In the genomic region with DNA sequence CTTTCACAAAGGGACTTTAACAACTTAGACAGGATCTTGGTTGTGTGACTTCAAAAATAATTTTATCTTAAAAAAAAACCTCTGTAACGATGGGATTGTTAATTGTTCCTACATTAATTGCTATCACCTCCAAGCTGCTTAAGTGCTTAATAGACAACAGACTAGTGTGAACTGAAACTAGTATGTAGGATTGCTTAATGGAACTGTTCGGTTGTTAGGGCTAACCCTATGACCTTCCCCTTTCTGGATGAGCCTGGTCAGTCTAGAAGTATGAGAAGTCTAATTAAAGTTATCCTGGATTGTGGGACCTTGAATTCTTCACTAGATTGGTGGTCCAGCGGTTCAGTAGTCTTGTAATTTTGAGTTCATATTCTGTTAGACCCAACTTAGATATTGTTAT, we compare ENCODE assay signal across 9 mouse cellular contexts. TPM values are rescaled to one million over a fixed set of nuclear protein-coding genes. Genes with fewer than 3 reads are reported as not detected.
A peak's percentile ranks its signal among the peaks of the same experiment; 100 is the strongest.
DNase-seq lines count a peak whose midpoint lies in the region; ATAC-seq and TF ChIP-seq lines count a peak whose summit lies in the region.
"Had no signal": no experiment of that assay in that cellular context is flagged by ENCODE, and none has a peak within 500 bp of the region (broad histone marks: within the 10 kb centered on the region; RNA-seq: fewer than 3 reads in every experiment).

No protein-coding gene starts in this region.

- peak overlapping the region; percentile 100 for H3K4me3 ChIP-seq in forebrain, embryonic 10.5 days
- no peak overlapping the region; the same call in 1 of the 2 replicates for H3K4me3 ChIP-seq in forebrain, embryonic 11.5 days (ENCODE audit: low read depth, low read length)
- H3K4me3 ChIP-seq in lung, postnatal 0 days (ENCODE audit: low read depth, low read length) = peak overlapping the region; percentile 97; the same call in 1 of the 2 replicates
- H3K4me3 ChIP-seq in liver, embryonic 14.5 days (ENCODE audit: insufficient read depth in 1 of 2, low read depth in 2 of 2, low read length in 2 of 2) = peak overlapping the region; percentile 83 to 93
- H3K4me3 ChIP-seq in stomach, postnatal 0 days (ENCODE audit: low read depth, low read length) = no peak overlapping the region

- 89% methylated on average over 3 of the region's 3 CpGs for WGBS in forebrain, embryonic 10.5 days
- WGBS in forebrain, embryonic 11.5 days = 89% methylated on average over 3 of the region's 3 CpGs
- WGBS in lung, postnatal 0 days = 78% methylated on average over 3 of the region's 3 CpGs
- 66% methylated on average over 3 of the region's 3 CpGs for WGBS in liver, embryonic 14.5 days (ENCODE audit: insufficient replicate concordance)
- 69% methylated on average over 3 of the region's 3 CpGs for WGBS in stomach, postnatal 0 days

- H3K4me1 ChIP-seq in forebrain, embryonic 10.5 days = peaks cover 23% of the 10 kb centered on the region
- peaks cover 12% of the 10 kb centered on the region; the same call in 1 of the 2 replicates for H3K4me1 ChIP-seq in forebrain, embryonic 11.5 days (replicated peaks; ENCODE audit: control insufficient read depth, insufficient read depth, low read length)
- H3K4me1 ChIP-seq in lung, postnatal 0 days (ENCODE audit: insufficient read depth, low read depth, low read length) = peaks cover 10% of the 10 kb centered on the region; the same call in 1 of the 2 replicates
- H3K4me1 ChIP-seq in liver, embryonic 14.5 days (replicated peaks; ENCODE audit: control insufficient read depth in 2 of 2, insufficient read depth in 2 of 2, low read length in 1 of 2) = peaks cover 36 to 42% of the 10 kb centered on the region in 2 experiments
- peaks cover 4% of the 10 kb centered on the region for H3K4me1 ChIP-seq in stomach, postnatal 0 days (replicated peaks; ENCODE audit: control insufficient read depth, insufficient read depth)

- H3K9ac ChIP-seq in forebrain, embryonic 11.5 days (ENCODE audit: low read length) = no peak overlapping the region
- peak overlapping the region; percentile 93 for H3K9ac ChIP-seq in lung, postnatal 0 days (replicated peaks; ENCODE audit: low read depth)
- peak overlapping the region; percentile 92 for H3K9ac ChIP-seq in liver, embryonic 14.5 days (replicated peaks)
- H3K9ac ChIP-seq in stomach, postnatal 0 days (ENCODE audit: low read length) = peak overlapping the region; percentile 99; the same call in 1 of the 2 replicates

- TF ChIP-seq EP300 in lung, postnatal 0 days (IDR thresholded peaks at IDR 0.05) = no peak
- TF ChIP-seq EP300 in liver, embryonic 14.5 days (IDR thresholded peaks at IDR 0.05; ENCODE audit: low read depth) = no peak
- no peak for TF ChIP-seq EP300 in stomach, postnatal 0 days (optimal IDR thresholded peaks at IDR 0.05)

- no peaks in the 10 kb centered on the region for H3K9me3 ChIP-seq in forebrain, embryonic 10.5 days
- no peaks in the 10 kb centered on the region for H3K9me3 ChIP-seq in forebrain, embryonic 11.5 days (ENCODE audit: control insufficient read depth, low read length)
- no peaks in the 10 kb centered on the region for H3K9me3 ChIP-seq in lung, postnatal 0 days (ENCODE audit: low read length)
- H3K9me3 ChIP-seq in liver, embryonic 14.5 days (ENCODE audit: control insufficient read depth, low read length) = no peaks in the 10 kb centered on the region
- no peaks in the 10 kb centered on the region for H3K9me3 ChIP-seq in stomach, postnatal 0 days (ENCODE audit: control insufficient read depth, low read length)

- no peak for ATAC-seq in forebrain, embryonic 11.5 days (replicated peaks; ENCODE audit: low FRiP score)
- ATAC-seq in lung, postnatal 0 days = no peak
- no peak for ATAC-seq in liver, embryonic 14.5 days (ENCODE audit: insufficient read depth)
- no peak for ATAC-seq in stomach, postnatal 0 days (ENCODE audit: low FRiP score, low TSS enrichment)

- TF ChIP-seq CTCF in lung, postnatal 0 days (IDR thresholded peaks at IDR 0.05) = no peak
- no peak for TF ChIP-seq CTCF in liver, embryonic 14.5 days (IDR thresholded peaks at IDR 0.05; ENCODE audit: low read depth)
- TF ChIP-seq CTCF in stomach, postnatal 0 days (IDR thresholded peaks at IDR 0.05; ENCODE audit: low read depth) = no peak

- H3K27ac ChIP-seq in forebrain, embryonic 10.5 days = no peak overlapping the region
- H3K27ac ChIP-seq in forebrain, embryonic 11.5 days (ENCODE audit: low read depth, low read length) = no peak overlapping the region
- H3K27ac ChIP-seq in lung, postnatal 0 days (ENCODE audit: low read length) = no peak overlapping the region
- no peak overlapping the region for H3K27ac ChIP-seq in liver, embryonic 14.5 days
- H3K27ac ChIP-seq in stomach, postnatal 0 days (replicated peaks) = no peak overlapping the region

- H3K36me3 ChIP-seq in forebrain, embryonic 10.5 days (replicated peaks) = peaks cover 7% of the 10 kb centered on the region
- no peaks in the 10 kb centered on the region for H3K36me3 ChIP-seq in forebrain, embryonic 11.5 days (ENCODE audit: control insufficient read depth, insufficient read depth, low read length)
- H3K36me3 ChIP-seq in lung, postnatal 0 days (ENCODE audit: insufficient read depth, low read length) = no peaks in the 10 kb centered on the region
- H3K36me3 ChIP-seq in liver, embryonic 14.5 days (replicated peaks; ENCODE audit: control insufficient read depth, insufficient read depth, low read depth) = peaks cover 4% of the 10 kb centered on the region
- no peaks in the 10 kb centered on the region for H3K36me3 ChIP-seq in stomach, postnatal 0 days (ENCODE audit: control insufficient read depth, insufficient read depth, low read length)

- H3K4me2 ChIP-seq in forebrain, embryonic 11.5 days (ENCODE audit: low read depth, low read length, severe bottlenecking) = no peak overlapping the region
- H3K4me2 ChIP-seq in lung, postnatal 0 days (replicated peaks; ENCODE audit: low read depth, low read length) = peak overlapping the region; percentile 82
- peak overlapping the region; percentile 86 for H3K4me2 ChIP-seq in liver, embryonic 14.5 days (ENCODE audit: low read depth)
- H3K4me2 ChIP-seq in stomach, postnatal 0 days (replicated peaks; ENCODE audit: low read depth) = 0 out of 2 replicates have a peak overlapping the region, but pooled peaks have one; percentile 75

- H3K27me3 ChIP-seq in forebrain, embryonic 10.5 days (ENCODE audit: poor library complexity, severe bottlenecking) = no peaks in the 10 kb centered on the region
- H3K27me3 ChIP-seq in forebrain, embryonic 11.5 days (ENCODE audit: control insufficient read depth, insufficient read depth, low read length) = no peaks in the 10 kb centered on the region
- no peaks in the 10 kb centered on the region for H3K27me3 ChIP-seq in lung, postnatal 0 days (replicated peaks; ENCODE audit: insufficient read depth, low read length)
- H3K27me3 ChIP-seq in liver, embryonic 14.5 days (ENCODE audit: control insufficient read depth, insufficient read depth, low read length) = no peaks in the 10 kb centered on the region
- H3K27me3 ChIP-seq in stomach, postnatal 0 days (ENCODE audit: control insufficient read depth, insufficient read depth, low read length) = no peaks in the 10 kb centered on the region

- DNase-seq in forebrain, embryonic 10.5 days (ENCODE audit: extremely low spot score, low spot score) = no peak
- no peak for DNase-seq in forebrain, embryonic 11.5 days (ENCODE audit: low spot score)
- peak; percentile 23 for DNase-seq in lung, postnatal 0 days (ENCODE audit: low spot score)
- DNase-seq in lung, adult 18-20 months = no peak
- DNase-seq in liver, embryonic 14.5 days (ENCODE audit: low read depth in 3 of 3, low spot score in 3 of 3) = no peak
- DNase-seq in stomach, postnatal 0 days (ENCODE audit: low spot score) = no peak
- no peak for DNase-seq in MN1 (ENCODE audit: low spot score)
- no peak for DNase-seq in right cerebral cortex, adult 18-20 months
- DNase-seq: kidney, adult 9 months had no signal

RNA-seq across cellular contexts. Expression of gene Lamp1, which starts 1.7 kb away (rescaled TPM):
- 182 and 190 TPM in 2 replicates for polyA plus RNA-seq in forebrain, embryonic 10.5 days (2016; fragmentation: Nextera tagmentation; extraction: Ambion mirVana)
- polyA plus RNA-seq in forebrain, embryonic 11.5 days (2014; fragmentation: Nextera tagmentation; extraction: Ambion mirVana) = 240 and 251 TPM in 2 replicates
- 508 and 522 TPM in 2 replicates for polyA plus RNA-seq in lung, postnatal 0 days (2015; fragmentation: Nextera tagmentation; extraction: Ambion mirVana)
- 112 and 137 TPM in 2 replicates for polyA plus RNA-seq in liver, embryonic 14.5 days (2012; rRNA removed)
- polyA plus RNA-seq in liver, embryonic 14.5 days (2014; fragmentation: Nextera tagmentation; extraction: Ambion mirVana) = 178 and 198 TPM in 2 replicates
- 260 and 278 TPM in 2 replicates for polyA plus RNA-seq in stomach, postnatal 0 days (2015; fragmentation: Nextera tagmentation; extraction: Ambion mirVana)

RNA-seq across cellular contexts. Expression of gene Grtp1, which starts 39.7 kb away (rescaled TPM):
- polyA plus RNA-seq in forebrain, embryonic 10.5 days (2016; fragmentation: Nextera tagmentation; extraction: Ambion mirVana) = 19.5 and 21.5 TPM in 2 replicates
- 18.3 and 21.4 TPM in 2 replicates for polyA plus RNA-seq in forebrain, embryonic 11.5 days (2014; fragmentation: Nextera tagmentation; extraction: Ambion mirVana)
- 2.0 and 2.5 TPM in 2 replicates for polyA plus RNA-seq in lung, postnatal 0 days (2015; fragmentation: Nextera tagmentation; extraction: Ambion mirVana)
- polyA plus RNA-seq in liver, embryonic 14.5 days (2012; rRNA removed) = 5.7 TPM in 2 replicates
- polyA plus RNA-seq in liver, embryonic 14.5 days (2014; fragmentation: Nextera tagmentation; extraction: Ambion mirVana) = 9.5 and 10.1 TPM in 2 replicates
- polyA plus RNA-seq in stomach, postnatal 0 days (2015; fragmentation: Nextera tagmentation; extraction: Ambion mirVana) = 30.6 and 31.8 TPM in 2 replicates

RNA-seq across cellular contexts. Expression of gene Cul4a, which starts 55.3 kb away (rescaled TPM):
- polyA plus RNA-seq in forebrain, embryonic 10.5 days (2016; fragmentation: Nextera tagmentation; extraction: Ambion mirVana) = 84.9 and 87.8 TPM in 2 replicates
- polyA plus RNA-seq in forebrain, embryonic 11.5 days (2014; fragmentation: Nextera tagmentation; extraction: Ambion mirVana) = 86.6 and 91.4 TPM in 2 replicates
- polyA plus RNA-seq in lung, postnatal 0 days (2015; fragmentation: Nextera tagmentation; extraction: Ambion mirVana) = 59.5 and 61.2 TPM in 2 replicates
- 38.9 and 48.5 TPM in 2 replicates for polyA plus RNA-seq in liver, embryonic 14.5 days (2012; rRNA removed)
- 68.8 and 83.0 TPM in 2 replicates for polyA plus RNA-seq in liver, embryonic 14.5 days (2014; fragmentation: Nextera tagmentation; extraction: Ambion mirVana)
- polyA plus RNA-seq in stomach, postnatal 0 days (2015; fragmentation: Nextera tagmentation; extraction: Ambion mirVana) = 47.1 and 52.6 TPM in 2 replicates

RNA-seq across cellular contexts. Expression of gene Pcid2, which starts 55.4 kb away (rescaled TPM):
- polyA plus RNA-seq in forebrain, embryonic 10.5 days (2016; fragmentation: Nextera tagmentation; extraction: Ambion mirVana) = 58.5 and 62.0 TPM in 2 replicates
- 51.0 and 56.6 TPM in 2 replicates for polyA plus RNA-seq in forebrain, embryonic 11.5 days (2014; fragmentation: Nextera tagmentation; extraction: Ambion mirVana)
- 17.5 and 18.0 TPM in 2 replicates for polyA plus RNA-seq in lung, postnatal 0 days (2015; fragmentation: Nextera tagmentation; extraction: Ambion mirVana)
- polyA plus RNA-seq in liver, embryonic 14.5 days (2012; rRNA removed) = 9.9 and 10.9 TPM in 2 replicates
- polyA plus RNA-seq in liver, embryonic 14.5 days (2014; fragmentation: Nextera tagmentation; extraction: Ambion mirVana) = 12.3 and 13.2 TPM in 2 replicates
- 13.9 and 15.1 TPM in 2 replicates for polyA plus RNA-seq in stomach, postnatal 0 days (2015; fragmentation: Nextera tagmentation; extraction: Ambion mirVana)

Comparison
In these comparisons a context has a peak if more than half of its experiments do, and no peak if none do; other contexts are left out.
1. H3K4me3 ChIP-seq: peak in forebrain, embryonic 10.5 days (single experiment), lung, postnatal 0 days (single experiment) and liver, embryonic 14.5 days (2 of 2); none in forebrain, embryonic 11.5 days (single experiment) and stomach, postnatal 0 days (single experiment).